Mouse (Mus musculus): Measurements from ENCODE around the gene 5730522E02Rik. TPM values are rescaled to one million over a fixed set of nuclear protein-coding genes. Genes with fewer than 3 reads are reported as not detected.

The 5730522E02Rik gene
- polyA plus RNA-seq, 1 experiment from 2014 or later, result 12.8 TPM

DNA sequence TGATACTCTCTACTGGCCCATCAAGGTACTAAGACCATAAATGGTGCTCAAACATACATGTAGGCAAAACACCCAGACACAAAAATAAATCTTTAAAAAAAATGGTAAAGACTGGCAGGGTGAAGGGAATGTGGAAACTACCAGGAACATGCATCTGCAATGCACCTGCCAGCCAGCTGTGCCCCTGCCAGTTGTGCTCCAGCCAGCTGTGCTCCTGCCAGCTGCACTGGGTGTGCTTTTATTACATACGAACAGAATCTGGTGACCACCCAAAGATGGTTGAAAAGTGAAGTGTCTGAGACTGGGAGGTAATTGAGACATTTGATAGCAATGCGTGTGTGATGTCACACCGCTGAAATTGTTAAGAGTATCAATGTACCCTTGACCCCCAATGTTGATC is 98.4 kb downstream of the 5730522E02Rik start:
- Histone ChIP-seq H3K27me3 (ENCODE audit: control insufficient read depth, insufficient read depth, low read depth, low read length) (no peaks in the 10 kb centered on the region), H3K9me3 (replicated peaks; ENCODE audit: control insufficient read depth, low read length, poor library complexity, severe bottlenecking) (no peaks in the 10 kb centered on the region), H3K36me3 (ENCODE audit: control insufficient read depth, insufficient read depth, low read length) (no peaks in the 10 kb centered on the region), H3K4me2 (ENCODE audit: low read length) (no peak overlapping the region), H3K4me3 (ENCODE audit: low read depth, low read length) (no peak overlapping the region), H3K9ac (ENCODE audit: low read depth, low read length) (no peak overlapping the region), H3K4me1 (ENCODE audit: control insufficient read depth, insufficient read depth, low read length) (no peaks in the 10 kb centered on the region), H3K27ac (ENCODE audit: low read length) (no peak overlapping the region)
- no peak for ATAC-seq
- WGBS, result 81% methylated on average over 3 of the region's 3 CpGs

DNA sequence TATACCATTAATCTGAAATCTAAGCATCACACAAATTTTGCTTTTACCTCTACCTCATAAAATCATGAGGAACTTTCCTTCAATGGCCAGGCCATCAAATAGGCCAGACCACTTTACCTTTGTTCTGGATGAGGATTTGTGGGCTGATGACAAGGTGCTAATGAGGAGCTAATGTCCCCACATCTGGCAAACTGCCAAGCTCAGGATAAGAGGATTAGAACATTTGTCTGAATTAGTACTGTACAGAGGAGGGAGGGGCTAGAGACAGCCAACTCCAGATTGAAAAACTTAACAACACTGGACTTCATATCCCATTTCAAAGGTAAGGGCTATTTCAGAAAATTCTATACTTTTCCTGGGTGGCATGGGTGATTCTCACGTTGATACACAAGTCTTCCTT is 101.9 kb downstream of the 5730522E02Rik start:
- WGBS, result 53% methylated on average over 1 of the region's 1 CpGs
- ATAC-seq, result no peak

DNA sequence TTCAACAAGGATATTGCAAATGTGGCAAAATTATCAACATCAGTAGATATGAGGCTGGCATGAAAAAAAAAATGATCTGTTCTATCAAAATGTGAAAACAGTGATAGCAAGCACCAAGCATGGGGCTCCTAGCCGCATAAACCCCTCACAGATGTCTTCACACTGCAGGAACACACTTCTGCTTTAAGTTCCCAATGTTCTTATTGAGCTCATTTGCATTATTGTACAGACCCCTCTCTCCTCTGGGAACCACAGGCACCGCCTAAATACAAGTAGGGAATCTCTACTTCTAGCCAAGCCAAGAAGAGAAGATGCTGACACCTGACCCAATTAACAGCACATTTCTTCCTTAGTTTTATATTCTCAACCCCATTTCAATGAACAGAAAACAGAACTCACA is 105.9 kb downstream of the 5730522E02Rik start:
- Histone ChIP-seq H3K4me1 (ENCODE audit: control insufficient read depth, insufficient read depth, low read length) (peaks cover 10% of the 10 kb centered on the region), H3K27ac (ENCODE audit: low read length) (no peak overlapping the region), H3K9ac (ENCODE audit: low read depth, low read length) (no peak overlapping the region), H3K27me3 (ENCODE audit: control insufficient read depth, insufficient read depth, low read depth, low read length) (no peaks in the 10 kb centered on the region), H3K4me2 (ENCODE audit: low read length) (no peak overlapping the region), H3K9me3 (replicated peaks; ENCODE audit: control insufficient read depth, low read length, poor library complexity, severe bottlenecking) (no peaks in the 10 kb centered on the region), H3K4me3 (ENCODE audit: low read depth, low read length) (no peak overlapping the region), H3K36me3 (ENCODE audit: control insufficient read depth, insufficient read depth, low read length) (no peaks in the 10 kb centered on the region)
- WGBS, result 21% methylated on average over 2 of the region's 2 CpGs
- no peak for ATAC-seq

More for the DNA sequence above, 101.9 kb downstream of the 5730522E02Rik start:
- no peak overlapping the region for H3K9ac ChIP-seq (ENCODE audit: low read depth, low read length)
- H3K4me2 ChIP-seq (ENCODE audit: low read length), result no peak overlapping the region
- H3K36me3 ChIP-seq (ENCODE audit: control insufficient read depth, insufficient read depth, low read length), result no peaks in the 10 kb centered on the region
- no peak overlapping the region for H3K27ac ChIP-seq (ENCODE audit: low read length)
- no peak overlapping the region for H3K4me3 ChIP-seq (ENCODE audit: low read depth, low read length)
- H3K4me1 ChIP-seq (ENCODE audit: control insufficient read depth, insufficient read depth, low read length), result peaks cover 3% of the 10 kb centered on the region
- no peaks in the 10 kb centered on the region for H3K9me3 ChIP-seq (replicated peaks; ENCODE audit: control insufficient read depth, low read length, poor library complexity, severe bottlenecking)
- no peaks in the 10 kb centered on the region for H3K27me3 ChIP-seq (ENCODE audit: control insufficient read depth, insufficient read depth, low read depth, low read length)

DNA sequence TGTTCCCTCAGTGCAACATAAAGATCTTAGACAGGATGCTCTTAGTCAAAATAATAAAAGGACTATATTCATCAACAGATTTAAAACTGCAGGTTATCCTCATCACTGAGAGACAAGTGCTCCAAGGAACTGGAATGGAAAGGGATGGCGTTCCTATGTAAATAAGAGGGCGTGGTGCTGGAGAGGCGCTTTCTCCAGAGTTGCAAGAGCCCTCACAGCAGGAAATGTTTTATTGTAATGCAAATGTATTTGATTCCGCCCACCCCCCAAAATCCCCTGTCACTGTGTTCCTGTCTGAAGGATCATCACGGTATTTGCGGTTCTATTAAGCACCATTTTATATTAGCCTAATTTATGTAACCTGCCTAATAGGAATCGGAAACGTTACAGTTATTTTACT is 106.9 kb downstream of the 5730522E02Rik start:
- ATAC-seq, result peak; percentile 61; the same call in 1 of the 2 replicates
- WGBS, result 1% methylated on average over 8 of the region's 8 CpGs
- H3K27ac ChIP-seq (ENCODE audit: low read length), result peak overlapping the region; percentile 4; the same call in 1 of the 2 replicates

DNA sequence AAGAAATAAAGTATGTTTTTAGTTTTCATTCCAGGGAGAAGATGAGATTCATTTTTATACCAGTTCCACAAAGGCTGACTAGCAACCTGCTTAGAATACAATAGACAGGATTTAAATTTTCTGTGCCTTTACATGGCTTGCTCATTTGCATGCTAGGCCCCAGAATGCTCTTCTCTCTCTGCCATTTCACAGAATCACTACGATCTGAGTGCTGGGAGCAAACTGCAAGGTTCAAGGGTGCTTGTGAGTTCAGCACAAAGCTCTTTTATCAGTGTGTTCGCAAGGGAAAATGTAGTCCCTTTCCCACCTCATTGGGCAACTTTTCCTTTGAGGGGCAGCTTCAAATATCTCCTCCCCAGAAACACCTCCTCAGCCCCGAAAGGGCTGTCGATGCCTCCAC is 107.7 kb downstream of the 5730522E02Rik start:
- no peak for ATAC-seq
- Histone ChIP-seq H3K4me2 (ENCODE audit: low read length) (peak overlapping the region; percentile 48), H3K9ac (ENCODE audit: low read depth, low read length) (no peak overlapping the region), H3K4me1 (ENCODE audit: control insufficient read depth, insufficient read depth, low read length) (peaks cover 10% of the 10 kb centered on the region), H3K27me3 (ENCODE audit: control insufficient read depth, insufficient read depth, low read depth, low read length) (no peaks in the 10 kb centered on the region), H3K36me3 (ENCODE audit: control insufficient read depth, insufficient read depth, low read length) (no peaks in the 10 kb centered on the region), H3K9me3 (replicated peaks; ENCODE audit: control insufficient read depth, low read length, poor library complexity, severe bottlenecking) (no peaks in the 10 kb centered on the region), H3K27ac (ENCODE audit: low read length) (peak overlapping the region; percentile 65), H3K4me3 (ENCODE audit: low read depth, low read length) (no peak overlapping the region)
- 13% methylated on average over 4 of the region's 4 CpGs for WGBS

More for the DNA sequence above, 106.9 kb downstream of the 5730522E02Rik start:
- peaks cover 10% of the 10 kb centered on the region for H3K4me1 ChIP-seq (ENCODE audit: control insufficient read depth, insufficient read depth, low read length)
- H3K9me3 ChIP-seq (replicated peaks; ENCODE audit: control insufficient read depth, low read length, poor library complexity, severe bottlenecking), result no peaks in the 10 kb centered on the region
- peak overlapping the region; percentile 50 for H3K4me2 ChIP-seq (ENCODE audit: low read length)
- H3K27me3 ChIP-seq (ENCODE audit: control insufficient read depth, insufficient read depth, low read depth, low read length), result no peaks in the 10 kb centered on the region
- H3K4me3 ChIP-seq (ENCODE audit: low read depth, low read length), result peak overlapping the region; percentile 20
- H3K9ac ChIP-seq (ENCODE audit: low read depth, low read length), result peak overlapping the region; percentile 10; the same call in 1 of the 2 replicates
- no peaks in the 10 kb centered on the region for H3K36me3 ChIP-seq (ENCODE audit: control insufficient read depth, insufficient read depth, low read length)

DNA sequence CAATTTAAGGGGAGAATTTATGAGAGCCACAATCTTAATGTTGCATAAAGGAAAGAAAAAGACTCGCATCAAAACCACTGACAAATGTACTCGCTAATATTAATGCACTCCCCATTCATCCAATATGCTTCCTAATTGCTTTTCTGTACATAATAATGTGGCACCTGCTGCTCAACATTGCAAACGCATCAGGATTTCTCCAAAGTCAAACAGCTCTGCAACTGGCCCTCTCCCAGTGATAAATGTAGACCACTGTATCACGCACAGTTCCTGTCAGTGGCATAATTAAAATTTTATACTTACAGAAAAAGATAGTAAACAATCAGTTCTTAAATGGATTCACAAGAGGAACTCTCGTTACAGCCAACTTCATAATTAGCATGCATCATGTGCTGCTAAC is 110.5 kb downstream of the 5730522E02Rik start:
- no peaks in the 10 kb centered on the region for H3K9me3 ChIP-seq (replicated peaks; ENCODE audit: control insufficient read depth, low read length, poor library complexity, severe bottlenecking)
- no peak for ATAC-seq
- H3K36me3 ChIP-seq (ENCODE audit: control insufficient read depth, insufficient read depth, low read length), result no peaks in the 10 kb centered on the region
- H3K9ac ChIP-seq (ENCODE audit: low read depth, low read length), result no peak overlapping the region
- H3K4me3 ChIP-seq (ENCODE audit: low read depth, low read length), result no peak overlapping the region
- no peak overlapping the region for H3K4me2 ChIP-seq (ENCODE audit: low read length)
- H3K27me3 ChIP-seq (ENCODE audit: control insufficient read depth, insufficient read depth, low read depth, low read length), result no peaks in the 10 kb centered on the region
- WGBS, result 55% methylated on average over 5 of the region's 5 CpGs
- peaks cover 10% of the 10 kb centered on the region for H3K4me1 ChIP-seq (ENCODE audit: control insufficient read depth, insufficient read depth, low read length)
- H3K27ac ChIP-seq (ENCODE audit: low read length), result no peak overlapping the region

DNA sequence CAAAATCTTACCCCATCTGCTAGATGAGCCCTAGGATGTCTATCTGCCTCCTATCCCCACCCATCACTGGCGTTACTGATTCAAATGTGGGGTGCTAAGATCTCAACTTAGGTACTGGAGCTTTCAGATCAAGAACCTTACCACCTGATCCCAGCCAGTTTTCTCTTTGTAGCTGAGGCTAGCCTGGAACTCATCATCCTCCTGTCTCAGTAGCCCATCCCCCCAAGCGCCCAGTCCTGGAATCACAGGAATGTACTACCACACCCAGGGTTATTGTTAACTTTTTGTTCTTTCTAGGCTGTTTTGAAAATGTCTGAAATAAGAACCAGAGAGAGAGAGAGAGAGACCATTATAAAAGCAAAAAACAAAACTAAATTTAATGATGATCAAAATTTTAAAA is 111.6 kb downstream of the 5730522E02Rik start:
- Histone ChIP-seq H3K36me3 (ENCODE audit: control insufficient read depth, insufficient read depth, low read length) (no peaks in the 10 kb centered on the region), H3K4me1 (ENCODE audit: control insufficient read depth, insufficient read depth, low read length) (peaks cover 8% of the 10 kb centered on the region), H3K27me3 (ENCODE audit: control insufficient read depth, insufficient read depth, low read depth, low read length) (no peaks in the 10 kb centered on the region), H3K9me3 (replicated peaks; ENCODE audit: control insufficient read depth, low read length, poor library complexity, severe bottlenecking) (no peaks in the 10 kb centered on the region), H3K4me2 (ENCODE audit: low read length) (no peak overlapping the region), H3K9ac (ENCODE audit: low read depth, low read length) (no peak overlapping the region), H3K27ac (ENCODE audit: low read length) (no peak overlapping the region), H3K4me3 (ENCODE audit: low read depth, low read length) (no peak overlapping the region)
- no peak for ATAC-seq
- 90% methylated on average over 2 of the region's 2 CpGs for WGBS

DNA sequence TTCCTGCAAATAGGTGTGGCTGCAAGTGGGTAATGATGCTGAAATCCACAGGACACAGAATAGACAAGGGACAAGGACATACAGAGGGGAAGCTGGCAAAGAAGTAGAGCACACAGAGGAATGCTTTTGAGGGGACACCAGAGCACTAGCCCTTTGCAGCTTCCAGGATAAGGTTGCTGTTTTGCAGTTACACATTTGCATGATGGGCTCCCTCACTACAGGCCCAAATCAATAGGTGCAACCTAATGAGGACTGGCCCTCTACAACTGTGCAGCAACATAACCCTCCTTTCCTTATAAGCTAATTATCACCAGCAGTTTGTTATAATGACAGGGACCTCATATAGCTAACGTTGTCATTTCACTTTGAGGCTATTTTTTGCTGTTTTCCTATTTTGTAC is 114.5 kb downstream of the 5730522E02Rik start:
- no peak overlapping the region for H3K9ac ChIP-seq (ENCODE audit: low read depth, low read length)
- no peaks in the 10 kb centered on the region for H3K4me1 ChIP-seq (ENCODE audit: control insufficient read depth, insufficient read depth, low read length)
- no peak overlapping the region for H3K4me2 ChIP-seq (ENCODE audit: low read length)
- H3K4me3 ChIP-seq (ENCODE audit: low read depth, low read length), result no peak overlapping the region
- H3K27ac ChIP-seq (ENCODE audit: low read length), result no peak overlapping the region
- ATAC-seq, result no peak
- no peaks in the 10 kb centered on the region for H3K36me3 ChIP-seq (ENCODE audit: control insufficient read depth, insufficient read depth, low read length)
- H3K9me3 ChIP-seq (replicated peaks; ENCODE audit: control insufficient read depth, low read length, poor library complexity, severe bottlenecking), result no peaks in the 10 kb centered on the region
- 53% methylated on average over 1 of the region's 1 CpGs for WGBS
- H3K27me3 ChIP-seq (ENCODE audit: control insufficient read depth, insufficient read depth, low read depth, low read length), result no peaks in the 10 kb centered on the region

DNA sequence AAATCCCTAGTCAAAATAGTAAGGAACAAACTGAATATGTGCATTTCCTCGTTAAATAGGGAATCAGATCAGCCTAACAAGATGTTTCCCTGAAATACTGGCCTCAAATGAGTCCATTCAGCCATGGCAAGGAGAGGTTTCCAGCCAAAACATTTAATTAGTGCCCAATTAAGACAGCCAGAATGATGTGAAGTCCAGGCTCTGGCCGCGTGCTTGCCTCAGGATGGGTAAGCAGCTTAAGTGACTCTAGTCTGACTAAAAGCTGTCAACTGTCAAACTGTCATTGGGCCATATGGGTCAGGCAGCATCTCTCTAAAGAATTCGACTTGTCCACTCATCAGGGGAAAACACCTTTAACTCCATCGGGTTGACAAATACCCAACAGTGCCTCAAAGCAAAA is 121.6 kb downstream of the 5730522E02Rik start:
- no peak overlapping the region for H3K4me2 ChIP-seq (ENCODE audit: low read length)
- 39% methylated on average over 5 of the region's 5 CpGs for WGBS
- no peak for ATAC-seq
- H3K9me3 ChIP-seq (replicated peaks; ENCODE audit: control insufficient read depth, low read length, poor library complexity, severe bottlenecking), result no peaks in the 10 kb centered on the region
- no peaks in the 10 kb centered on the region for H3K36me3 ChIP-seq (ENCODE audit: control insufficient read depth, insufficient read depth, low read length)
- no peaks in the 10 kb centered on the region for H3K27me3 ChIP-seq (ENCODE audit: control insufficient read depth, insufficient read depth, low read depth, low read length)
- H3K9ac ChIP-seq (ENCODE audit: low read depth, low read length), result no peak overlapping the region
- H3K27ac ChIP-seq (ENCODE audit: low read length), result no peak overlapping the region
- H3K4me1 ChIP-seq (ENCODE audit: control insufficient read depth, insufficient read depth, low read length), result no peaks in the 10 kb centered on the region
- H3K4me3 ChIP-seq (ENCODE audit: low read depth, low read length), result no peak overlapping the region
